Mouse (Mus musculus) erythroid progenitor cell, adult 5-6 weeks (primary cell): Measurements from ENCODE around the gene Ezh1. TPM values are rescaled to one million over a fixed set of nuclear protein-coding genes. Genes with fewer than 3 reads are reported as not detected.

Experiments
- ATAC-seq: replicated peaks from 2 replicates; pipeline ENCODE4 v1.8.0; 2016; ENCODE audit warnings: moderate number of reproducible peaks, mild to moderate bottlenecking, moderate TSS enrichment, inconsistent platforms; ENCODE audit not compliant: poor library complexity, low FRiP score, severe bottlenecking
- total RNA-seq, 2 experiments: library from RNA; stranded (forward) in 1 of 2; stranded (reverse) in 1 of 2; fragments of 150-400 nt in 1 of 2; fragments of 186-747, 209-891 nt in 1 of 2; gene quantifications; 2 replicates each; pipeline versions ENCODE4 v1.2.3 to v1.2.4; 2015 to 2017; ENCODE audit warnings: low replicate concordance in 2 of 2

The Ezh1 gene
- total RNA-seq, 2 experiments from 2014 or later: 32.3 to 43.8 TPM

- 0 out of 2 replicates have a peak, but pooled peaks have one; percentile 44 for ATAC-seq
These were observed 22.2 kb upstream of the Ezh1 start for GRCm38 (mm10) chr11:101248258-101248994.

GRCm38 (mm10) chr11:101247521-101248030, 21.3 kb upstream of the Ezh1 start:
- no peak for ATAC-seq

GRCm38 (mm10) chr11:101246702-101247012, 20.4 kb upstream of the Ezh1 start:
- ATAC-seq: no peak

- no peak for ATAC-seq
These were observed 19.8 kb upstream of the Ezh1 start, which contains the start of gene Ramp2 for GRCm38 (mm10) chr11:101245855-101246701. TSS of gene Ramp2 (plus strand) at chr11:101246028.

GRCm38 (mm10) chr11:101245071-101245470, 18.8 kb upstream of the Ezh1 start:
- ATAC-seq: no peak

- no peak for ATAC-seq
These were observed 11.9 kb upstream of the Ezh1 start for GRCm38 (mm10) chr11:101238071-101238647.

- ATAC-seq: no peak
These were observed 10.5 kb upstream of the Ezh1 start for GRCm38 (mm10) chr11:101236782-101237181.

- no peak for ATAC-seq
These were observed 9.2 kb upstream of the Ezh1 start for GRCm38 (mm10) chr11:101235429-101235828.

GRCm38 (mm10) chr11:101234124-101234523, 7.9 kb upstream of the Ezh1 start:
- ATAC-seq: no peak

- no peak for ATAC-seq
These were observed 7.0 kb upstream of the Ezh1 start for GRCm38 (mm10) chr11:101233240-101233639.

- no peak for ATAC-seq
These were observed 6.0 kb upstream of the Ezh1 start for GRCm38 (mm10) chr11:101232010-101232839.

GRCm38 (mm10) chr11:101230991-101231871, 5.0 kb upstream of the Ezh1 start:
- no peak for ATAC-seq

- no peak for ATAC-seq
These were observed 4.3 kb upstream of the Ezh1 start for GRCm38 (mm10) chr11:101230526-101230925.

- ATAC-seq: no peak
These were observed 3.8 kb upstream of the Ezh1 start for GRCm38 (mm10) chr11:101230061-101230511.

GRCm38 (mm10) chr11:101229361-101229900, 3.2 kb upstream of the Ezh1 start:
- ATAC-seq: no peak

GRCm38 (mm10) chr11:101225331-101226064, 765 bp downstream of the Ezh1 start:
- ATAC-seq: peak; percentile 16; the same call in 1 of the 2 replicates

- no peak for ATAC-seq
These were observed 1.9 kb downstream of the Ezh1 start for GRCm38 (mm10) chr11:101224337-101224736.
